Mouse (Mus musculus) midbrain, embryonic 13.5 days (tissue): ENCODE measurements around the gene Rdx. TPM values are rescaled to one million over a fixed set of nuclear protein-coding genes. Genes with fewer than 3 reads are reported as not detected.

Experiments
- ATAC-seq: fragments of 200-750 bp; cut with Nextera tagmentation; 2 replicates; pipeline ENCODE4 v1.8.0; 2017; ENCODE audit warnings: mild to moderate bottlenecking, moderate TSS enrichment, moderate library complexity
- H3K27ac ChIP-seq: fragments of 300-500 bp; sonication (generic); 2 replicates; pipeline ENCODE4 v1.5.1; 2015; ENCODE audit warnings: inconsistent platforms, mild to moderate bottlenecking, moderate library complexity
- H3K27me3 ChIP-seq: fragments of 300-500 bp; sonication (generic); 2 replicates; pipeline ENCODE4 v1.6.1; 2015; ENCODE audit warnings: mild to moderate bottlenecking, inconsistent platforms
- H3K36me3 ChIP-seq: fragments of 300-500 bp; sonication (generic); 2 replicates; pipeline ENCODE4 v1.6.1; 2015; ENCODE audit warnings: mild to moderate bottlenecking, inconsistent platforms
- H3K4me1 ChIP-seq: fragments of 300-500 bp; sonication (generic); replicated peaks from 2 replicates; pipeline ENCODE4 v1.6.1; 2015; ENCODE audit warnings: inconsistent platforms
- H3K4me2 ChIP-seq: fragments of 300-500 bp; sonication (generic); replicated peaks from 2 replicates; pipeline ENCODE4 v1.6.1; 2015; ENCODE audit warnings: moderate library complexity, mild to moderate bottlenecking, inconsistent platforms
- H3K4me3 ChIP-seq: fragments of 300-500 bp; sonication (generic); replicated peaks from 2 replicates; pipeline ENCODE4 v1.5.1; 2015; ENCODE audit warnings: mild to moderate bottlenecking, inconsistent platforms
- H3K9ac ChIP-seq: fragments of 300-500 bp; sonication (generic); replicated peaks from 2 replicates; pipeline ENCODE4 v1.6.1; 2015; ENCODE audit warnings: mild to moderate bottlenecking, inconsistent platforms
- H3K9me3 ChIP-seq: fragments of 300-500 bp; sonication (generic); 2 replicates; pipeline ENCODE4 v1.6.1; 2016; ENCODE audit warnings: mild to moderate bottlenecking, inconsistent platforms
- WGBS: fragments of 180-500 bp; shearing (Covaris S2); methylation state at CpG from one replicate; pipeline ENCODE4 v1.1.7; 2015; 5-methylcytosine and 5-hydroxymethylcytosine counted together
- polyA plus RNA-seq: library from polyadenylated mRNA; unstranded; fragments of >200 nt; fragmentation: Nextera tagmentation; extraction: Ambion mirVana; gene quantifications from 2 replicates; pipeline ENCODE4 v1.2.1, GENCODE M21; 2015

Gene Rdx
- polyA plus RNA-seq, 1 experiment from 2014 or later = 120 TPM

DNA sequence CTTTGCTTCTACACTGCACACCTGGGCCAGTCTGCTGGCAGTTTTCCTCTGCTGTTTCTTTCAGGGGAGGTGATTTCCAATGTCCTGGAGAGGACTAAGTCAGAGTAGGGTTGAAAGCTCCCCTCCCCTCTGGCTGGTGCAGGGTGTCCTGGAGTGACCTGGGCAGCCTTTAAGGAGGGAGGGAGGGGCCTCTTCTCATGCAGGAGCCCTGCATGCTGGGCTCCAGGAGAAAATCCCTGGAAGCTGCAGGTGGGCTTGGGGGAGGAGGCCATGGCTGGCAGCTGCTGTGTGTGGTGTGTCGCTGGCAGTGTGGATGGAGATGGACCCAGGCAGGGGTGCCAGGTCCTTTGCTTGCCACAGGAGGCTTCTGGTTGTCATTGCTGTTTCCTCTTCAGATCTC, 50.4 kb downstream of the Rdx start:
- Histone ChIP-seq H3K4me2 (no peak overlapping the region), H3K9me3 (no peaks in the 10 kb centered on the region), H3K4me3 (no peak overlapping the region), H3K27me3 (no peaks in the 10 kb centered on the region), H3K9ac (no peak overlapping the region), H3K4me1 (0 out of 2 replicates have a peak, but pooled peaks cover 2% of the 10 kb centered on the region), H3K36me3 (no peaks in the 10 kb centered on the region), H3K27ac (no peak overlapping the region)
- 14% methylated on average over 1 of the region's 1 CpGs for WGBS
- ATAC-seq = no peak

DNA sequence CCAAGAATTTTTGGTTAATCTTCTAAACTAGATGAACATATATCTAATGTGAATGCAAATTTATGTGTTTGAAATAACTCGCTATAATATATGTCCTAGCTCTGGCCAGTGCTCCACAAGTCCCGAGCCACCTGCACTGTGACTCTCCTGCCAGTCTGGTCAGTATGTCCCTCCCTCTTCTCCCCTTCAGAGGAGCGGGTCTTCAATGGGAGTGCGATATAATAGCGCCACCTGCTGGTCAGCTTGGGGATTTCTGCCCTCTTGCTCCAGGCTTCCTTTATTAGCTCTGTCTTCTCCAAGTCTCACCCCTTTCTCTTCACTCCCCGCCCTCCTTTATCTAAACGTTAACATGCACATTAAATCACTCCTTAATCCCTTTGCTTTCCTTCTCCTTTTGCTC, 51.6 kb downstream of the Rdx start:
- no peak overlapping the region for H3K27ac ChIP-seq
- no peak overlapping the region for H3K9ac ChIP-seq
- WGBS = under 1% methylated on average over 7 of the region's 7 CpGs
- H3K4me2 ChIP-seq = no peak overlapping the region
- no peaks in the 10 kb centered on the region for H3K36me3 ChIP-seq
- no peak overlapping the region for H3K4me3 ChIP-seq
- H3K4me1 ChIP-seq = 0 out of 2 replicates have a peak, but pooled peaks cover 5% of the 10 kb centered on the region
- peak; percentile 77 for ATAC-seq
- no peaks in the 10 kb centered on the region for H3K27me3 ChIP-seq
- no peaks in the 10 kb centered on the region for H3K9me3 ChIP-seq

DNA sequence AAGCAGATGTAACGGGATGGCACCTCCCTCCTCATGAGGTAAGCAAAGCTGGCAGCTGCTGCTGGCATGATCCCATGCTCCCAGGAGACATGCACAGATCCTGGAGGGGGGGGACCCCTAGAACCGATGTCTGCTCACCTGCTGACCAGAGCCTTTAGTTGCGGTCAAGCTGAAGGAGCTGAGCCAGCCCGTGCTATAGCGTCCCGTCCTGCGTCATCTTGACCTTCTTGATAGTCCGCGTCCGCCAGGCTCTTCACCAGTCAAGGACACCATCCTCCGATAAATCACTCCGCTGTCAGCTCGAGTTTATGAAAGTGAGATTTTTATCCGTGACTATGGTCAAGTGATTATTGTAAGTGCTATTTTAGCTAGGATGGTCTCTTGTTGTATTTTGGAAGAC, 53.5 kb downstream of the Rdx start:
- H3K36me3 ChIP-seq = no peaks in the 10 kb centered on the region
- H3K4me1 ChIP-seq = 0 out of 2 replicates have a peak, but pooled peaks cover 5% of the 10 kb centered on the region
- H3K4me3 ChIP-seq = no peak overlapping the region
- H3K27me3 ChIP-seq = no peaks in the 10 kb centered on the region
- no peak overlapping the region for H3K9ac ChIP-seq
- ATAC-seq = no peak
- 94% methylated on average over 14 of the region's 14 CpGs for WGBS
- H3K9me3 ChIP-seq = no peaks in the 10 kb centered on the region
- no peak overlapping the region for H3K4me2 ChIP-seq
- H3K27ac ChIP-seq = no peak overlapping the region

DNA sequence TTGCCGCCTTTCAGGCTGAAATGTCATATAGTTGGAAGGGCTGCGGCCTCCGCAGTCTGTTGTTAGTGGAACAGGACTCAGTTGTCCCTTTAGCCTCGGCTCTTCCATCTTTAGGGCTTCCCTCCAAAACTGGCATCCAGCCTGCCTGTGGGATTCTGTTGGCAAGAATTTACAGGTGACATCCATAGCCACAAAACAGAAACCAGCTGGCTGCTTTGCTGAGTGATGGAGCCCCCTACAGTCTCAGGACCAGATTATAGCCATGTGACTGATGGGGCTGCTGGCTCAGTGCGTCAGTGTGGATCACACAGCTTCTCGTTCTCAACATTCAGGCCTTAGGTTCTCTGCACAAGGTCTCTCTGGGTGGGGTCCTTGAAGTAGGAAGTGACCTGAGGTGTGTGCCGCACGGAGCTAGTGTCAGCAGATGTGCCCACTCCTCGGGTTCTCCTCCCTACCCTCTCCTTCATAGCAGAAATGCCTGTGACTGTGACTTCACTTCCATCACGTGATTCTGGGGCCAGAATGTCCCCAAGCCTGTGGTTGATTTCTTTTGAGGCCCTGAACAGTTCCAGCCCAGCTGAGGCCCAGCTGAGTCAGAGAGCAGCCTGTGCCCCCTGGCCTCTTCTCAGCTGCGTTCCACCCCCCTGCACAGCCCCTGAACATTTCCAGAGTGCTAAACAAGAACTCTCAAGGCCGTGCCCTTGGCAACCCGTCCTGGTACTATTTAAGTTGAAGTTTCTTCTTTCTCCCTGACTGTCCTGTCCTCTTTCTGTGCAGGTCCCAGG, 55.3 kb downstream of the Rdx start:
- Histone ChIP-seq H3K27ac (no peak overlapping the region), H3K36me3 (no peaks in the 10 kb centered on the region), H3K4me1 (0 out of 2 replicates have a peak, but pooled peaks cover 5% of the 10 kb centered on the region), H3K9ac (no peak overlapping the region), H3K9me3 (no peaks in the 10 kb centered on the region), H3K4me2 (no peak overlapping the region), H3K27me3 (no peaks in the 10 kb centered on the region), H3K4me3 (no peak overlapping the region)
- 0 out of 2 replicates have a peak, but pooled peaks have one; percentile 25 for ATAC-seq
- 72% methylated on average over 13 of the region's 13 CpGs for WGBS

GRCm38 (mm10) chr9:52103448-52104224, 56.7 kb downstream of the Rdx start:
- Histone ChIP-seq H3K4me3 (no peak overlapping the region), H3K27me3 (no peaks in the 10 kb centered on the region), H3K36me3 (no peaks in the 10 kb centered on the region), H3K9ac (no peak overlapping the region), H3K4me1 (0 out of 2 replicates have a peak, but pooled peaks cover 10% of the 10 kb centered on the region), H3K27ac (no peak overlapping the region), H3K4me2 (no peak overlapping the region), H3K9me3 (no peaks in the 10 kb centered on the region)
- ATAC-seq = no peak
- 80% methylated on average over 9 of the region's 9 CpGs for WGBS

DNA sequence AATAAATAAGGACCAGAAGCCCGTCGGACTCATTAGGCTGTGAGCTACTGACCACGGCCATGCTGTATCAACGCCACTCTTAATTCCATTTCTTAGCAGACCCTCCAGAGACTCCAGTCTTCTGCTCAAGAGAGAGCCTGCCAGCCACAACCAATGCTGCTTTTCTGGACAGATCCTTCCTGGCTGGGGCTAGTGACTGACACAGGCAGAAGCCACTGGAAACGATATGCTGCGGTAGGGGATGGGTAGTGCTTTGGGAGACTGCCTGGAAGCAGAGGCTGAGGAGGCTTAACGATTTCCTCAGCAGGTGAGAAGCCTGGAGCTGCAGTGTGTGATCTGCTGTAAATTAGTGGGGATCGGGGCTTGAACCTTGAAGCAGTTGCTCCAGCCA, 57.2 kb downstream of the Rdx start:
- 80% methylated on average over 8 of the region's 8 CpGs for WGBS
- no peak overlapping the region for H3K4me2 ChIP-seq
- 0 out of 2 replicates have a peak, but pooled peaks cover 10% of the 10 kb centered on the region for H3K4me1 ChIP-seq
- ATAC-seq = no peak
- H3K9ac ChIP-seq = no peak overlapping the region
- no peak overlapping the region for H3K4me3 ChIP-seq
- H3K9me3 ChIP-seq = no peaks in the 10 kb centered on the region
- H3K27ac ChIP-seq = no peak overlapping the region
- no peaks in the 10 kb centered on the region for H3K36me3 ChIP-seq
- no peaks in the 10 kb centered on the region for H3K27me3 ChIP-seq

- ATAC-seq = no peak
- 0 out of 2 replicates have a peak, but pooled peaks cover 10% of the 10 kb centered on the region for H3K4me1 ChIP-seq
- no peaks in the 10 kb centered on the region for H3K27me3 ChIP-seq
- no peak overlapping the region for H3K4me2 ChIP-seq
- no peak overlapping the region for H3K4me3 ChIP-seq
- H3K27ac ChIP-seq = no peak overlapping the region
- H3K9me3 ChIP-seq = no peaks in the 10 kb centered on the region
- 88% methylated on average over 6 of the region's 6 CpGs for WGBS
- H3K36me3 ChIP-seq = no peaks in the 10 kb centered on the region
- no peak overlapping the region for H3K9ac ChIP-seq
These were observed 58.5 kb downstream of the Rdx start for GRCm38 (mm10) chr9:52105423-52105822.

GRCm38 (mm10) chr9:52107161-52107560, 60.2 kb downstream of the Rdx start:
- H3K9me3 ChIP-seq = no peaks in the 10 kb centered on the region
- WGBS = 95% methylated on average over 3 of the region's 3 CpGs
- H3K27me3 ChIP-seq = no peaks in the 10 kb centered on the region
- no peak overlapping the region for H3K4me2 ChIP-seq
- no peak overlapping the region for H3K9ac ChIP-seq
- no peak overlapping the region for H3K4me3 ChIP-seq
- H3K27ac ChIP-seq = peak overlapping the region; percentile 22; the same call in 1 of the 2 replicates
- peaks cover 5% of the 10 kb centered on the region; the same call in 1 of the 2 replicates for H3K36me3 ChIP-seq
- ATAC-seq = no peak
- 0 out of 2 replicates have a peak, but pooled peaks cover 10% of the 10 kb centered on the region for H3K4me1 ChIP-seq

- no peak overlapping the region for H3K27ac ChIP-seq
- no peaks in the 10 kb centered on the region for H3K9me3 ChIP-seq
- no peak overlapping the region for H3K9ac ChIP-seq
- peaks cover 21% of the 10 kb centered on the region for H3K36me3 ChIP-seq
- H3K4me3 ChIP-seq = no peak overlapping the region
- H3K4me1 ChIP-seq = 0 out of 2 replicates have a peak, but pooled peaks cover 5% of the 10 kb centered on the region
- H3K4me2 ChIP-seq = no peak overlapping the region
- WGBS = 84% methylated on average over 3 of the region's 3 CpGs
- no peak for ATAC-seq
- no peaks in the 10 kb centered on the region for H3K27me3 ChIP-seq
These were observed 63.8 kb downstream of the Rdx start for GRCm38 (mm10) chr9:52110738-52111137.

GRCm38 (mm10) chr9:52113091-52113490, 66.1 kb downstream of the Rdx start:
- no peaks in the 10 kb centered on the region for H3K9me3 ChIP-seq
- H3K4me2 ChIP-seq = no peak overlapping the region
- ATAC-seq = no peak
- H3K4me3 ChIP-seq = no peak overlapping the region
- whole genome bisulfite sequencing = 92% methylated on average over 5 of the region's 5 CpGs
- H3K36me3 ChIP-seq = peaks cover 35% of the 10 kb centered on the region
- no peaks in the 10 kb centered on the region for H3K27me3 ChIP-seq
- H3K27ac ChIP-seq = no peak overlapping the region
- no peak overlapping the region for H3K9ac ChIP-seq
- 0 out of 2 replicates have a peak, but pooled peaks cover under 1% of the 10 kb centered on the region for H3K4me1 ChIP-seq

- Histone ChIP-seq H3K27me3 (no peaks in the 10 kb centered on the region), H3K4me1 (0 out of 2 replicates have a peak, but pooled peaks cover 6% of the 10 kb centered on the region), H3K9ac (no peak overlapping the region), H3K36me3 (peaks cover 54% of the 10 kb centered on the region), H3K27ac (no peak overlapping the region), H3K9me3 (no peaks in the 10 kb centered on the region), H3K4me3 (no peak overlapping the region), H3K4me2 (no peak overlapping the region)
- WGBS = 93% methylated on average over 4 of the region's 4 CpGs
- no peak for ATAC-seq
These were observed 72.2 kb downstream of the Rdx start for GRCm38 (mm10) chr9:52119212-52119611.

DNA sequence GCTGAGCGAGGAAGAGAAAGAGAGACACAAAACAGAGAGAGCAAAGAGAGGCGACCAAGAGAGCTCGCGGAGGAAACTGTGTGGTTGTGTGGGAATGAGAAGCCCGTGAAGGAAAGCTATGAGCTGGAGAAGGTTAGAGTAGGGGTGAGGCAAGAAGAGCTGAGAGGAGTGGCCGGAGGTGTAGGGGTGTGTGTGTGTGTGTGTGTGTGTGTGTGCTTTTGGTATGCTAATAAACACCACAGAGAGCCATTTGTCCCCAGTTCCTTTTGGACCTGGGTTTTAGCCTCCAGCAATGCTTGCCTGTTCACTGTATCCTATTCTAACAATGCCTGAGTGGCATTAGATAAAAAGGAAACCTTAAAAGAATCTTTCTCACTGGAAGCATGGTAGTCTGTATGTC, 78.3 kb downstream of the Rdx start:
- Histone ChIP-seq H3K9ac (no peak overlapping the region), H3K4me3 (no peak overlapping the region), H3K4me1 (0 out of 2 replicates have a peak, but pooled peaks cover 6% of the 10 kb centered on the region), H3K4me2 (no peak overlapping the region), H3K27me3 (no peaks in the 10 kb centered on the region), H3K27ac (0 out of 2 replicates have a peak overlapping the region, but pooled peaks have one; percentile 7), H3K9me3 (no peaks in the 10 kb centered on the region), H3K36me3 (peaks cover 28% of the 10 kb centered on the region)
- no peak for ATAC-seq
- WGBS = 97% methylated on average over 6 of the region's 6 CpGs
